Comparison of ENCODE assay signal across 26 mouse cellular contexts in the genomic region with DNA sequence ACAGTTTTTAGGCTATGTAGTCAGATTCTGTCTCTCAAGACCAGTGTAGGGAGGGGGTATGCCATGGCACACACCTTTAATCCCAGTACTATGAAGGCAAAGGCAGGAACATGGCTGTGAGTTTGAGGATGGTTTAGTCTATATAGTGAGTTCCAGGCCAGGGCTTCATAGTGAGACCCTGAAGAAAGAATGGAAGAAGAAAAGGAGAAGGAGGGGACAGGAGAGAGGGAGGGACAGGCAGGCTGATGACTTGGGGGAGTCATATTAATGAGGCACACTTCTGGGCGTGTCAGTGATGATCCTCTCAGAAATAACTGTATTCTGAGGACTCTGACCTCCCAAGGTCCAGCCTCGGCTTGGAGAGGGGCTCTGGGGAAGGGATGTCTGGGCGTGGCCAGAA. TPM values are rescaled to one million over a fixed set of nuclear protein-coding genes. Genes with fewer than 3 reads are reported as not detected.
DNase-seq lines count a peak whose midpoint lies in the region; ATAC-seq and TF ChIP-seq lines count a peak whose summit lies in the region.
"Had no signal": no experiment of that assay in that cellular context is flagged by ENCODE, and none has a peak within 500 bp of the region (broad histone marks: within the 10 kb centered on the region; RNA-seq: fewer than 3 reads in every experiment).

No protein-coding gene starts in this region.

- peaks cover 16% of the 10 kb centered on the region; the same call in 1 of the 2 replicates for H3K4me1 ChIP-seq in megakaryocyte, embryonic 14.5 days
- H3K4me1 ChIP-seq in G1E (ENCODE audit: insufficient read depth, low read depth, low read length) = no peaks in the 10 kb centered on the region

- H3K36me3 ChIP-seq in megakaryocyte, embryonic 14.5 days (replicated peaks; ENCODE audit: low read length) = no peaks in the 10 kb centered on the region
- H3K36me3 ChIP-seq in G1E (replicated peaks) = no peaks in the 10 kb centered on the region
- H3K36me3 ChIP-seq: embryonic facial prominence, embryonic 10.5 days; embryonic facial prominence, embryonic 12.5 days; forebrain, embryonic 15.5 days had no signal

- peak overlapping the region; percentile 2 for H3K4me3 ChIP-seq in megakaryocyte, embryonic 14.5 days (replicated peaks)
- H3K4me3 ChIP-seq in G1E (ENCODE audit: low read depth, low read length) = no peak overlapping the region
- H3K4me3 ChIP-seq: embryonic facial prominence, embryonic 10.5 days; embryonic facial prominence, embryonic 12.5 days; forebrain, embryonic 13.5 days; forebrain, embryonic 15.5 days had no signal

- ATAC-seq in megakaryocyte, adult 5-6 weeks (ENCODE audit: poor library complexity, severe bottlenecking) = no peak
- 0 out of 2 replicates have a peak, but pooled peaks have one; percentile 12 for ATAC-seq in G1E (ENCODE audit: extremely low read depth, insufficient number of reproducible peaks, low FRiP score, poor library complexity, severe bottlenecking)
- ATAC-seq: activated CD4-positive, CD25-positive, alpha-beta regulatory T cell, adult 4 months; CD4-positive, CD25-positive, alpha-beta regulatory T cell, adult 4 months; forebrain, embryonic 13.5 days; forebrain, postnatal 0 days; Patski had no signal

- DNase-seq in 3T3-L1 (ENCODE audit: low read depth, low spot score) (peak; percentile 50), G1E (ENCODE audit: low spot score) (peak; percentile 6), adipocyte (ENCODE audit: low spot score) (peak; percentile 54)
- DNase-seq in left cerebral cortex, adult 18-20 months (ENCODE audit: low spot score in 2 of 2) = no peak
- no peak for DNase-seq in layer of hippocampus, adult 9-10 months (ENCODE audit: low spot score)
- DNase-seq in cerebellum, adult 9-10 months = no peak
- DNase-seq: adrenal gland, adult 2 months; adrenal gland, postnatal 10 days; adrenal gland, postnatal 25 days; B cell, adult 2 months; cerebellum, adult 11 months; cerebellum, adult 18-20 months; cerebellum, adult 8-10 months; cerebellum, postnatal 10 days; cerebellum, postnatal 25 days; forebrain, postnatal 0 days had no signal

- peaks cover 20% of the 10 kb centered on the region for H3K9me3 ChIP-seq in megakaryocyte, embryonic 14.5 days
- peaks cover 19% of the 10 kb centered on the region for H3K9me3 ChIP-seq in G1E (replicated peaks)
- H3K9me3 ChIP-seq: embryonic facial prominence, embryonic 10.5 days; embryonic facial prominence, embryonic 12.5 days; forebrain, embryonic 13.5 days; forebrain, embryonic 15.5 days had no signal

- H3K27me3 ChIP-seq in megakaryocyte, embryonic 14.5 days (replicated peaks) = peaks cover 4% of the 10 kb centered on the region
- H3K27me3 ChIP-seq in G1E (ENCODE audit: insufficient read depth, low read length) = no peaks in the 10 kb centered on the region
- H3K27me3 ChIP-seq: CH12.LX; forebrain, embryonic 13.5 days; forebrain, embryonic 15.5 days had no signal

- TF ChIP-seq CTCF in G1E (IDR thresholded peaks at IDR 0.05; ENCODE audit: low read depth, low read length) = no peak

RNA-seq across cellular contexts. Expression of a gene that starts 7.0 kb away (rescaled TPM):
- 2.2 and 22.1 TPM in 2 replicates for polyA plus RNA-seq in megakaryocyte, embryonic 14.5 days (2012; ENCODE audit: insufficient read depth, low replicate concordance)
- total RNA-seq in megakaryocyte, adult 5-6 weeks (2015) = 25.9 and 34.5 TPM in 2 replicates
- 39.5 and 40.5 TPM in 2 replicates for total RNA-seq in megakaryocyte, adult 5-6 weeks (2017)
- total RNA-seq in G1E (2014; fragmentation: Nextera tagmentation) (3.0 and 3.7 TPM in 2 replicates), G1E (2017) (12.3 and 15.0 TPM in 2 replicates)
- 6.3 and 6.7 TPM in 2 replicates for polyA plus RNA-seq in G1E (2012)
- total RNA-seq in left cerebral cortex, adult 18-20 months (2021) = 10 to 100 TPM; 24.5 to 26.3 TPM

RNA-seq across cellular contexts. Expression of a gene that starts 51.8 kb away (rescaled TPM):
- 0.97 and 2.8 TPM in 2 replicates for polyA plus RNA-seq in megakaryocyte, embryonic 14.5 days (2012; ENCODE audit: insufficient read depth, low replicate concordance)
- total RNA-seq in megakaryocyte, adult 5-6 weeks (2015) = 0.43 and 0.74 TPM in 2 replicates
- 1.0 and 1.3 TPM in 2 replicates for total RNA-seq in megakaryocyte, adult 5-6 weeks (2017)
- total RNA-seq in G1E (2014; fragmentation: Nextera tagmentation) = 0.24 and 0.60 TPM in 2 replicates
- total RNA-seq in G1E (2017) = 0.93 and 1.1 TPM in 2 replicates
- 1.2 and 1.4 TPM in 2 replicates for polyA plus RNA-seq in G1E (2012)
- 1 to 10 TPM; 1.5 to 1.7 TPM for total RNA-seq in left cerebral cortex, adult 18-20 months (2021)

Comparison
In these comparisons a context has a peak if more than half of its experiments do, and no peak if none do; other contexts are left out.
1. DNase-seq: peak in 3T3-L1 (single experiment), G1E (single experiment) and adipocyte (single experiment); none in left cerebral cortex, adult 18-20 months (0 of 2), layer of hippocampus, adult 9-10 months (single experiment) and cerebellum, adult 9-10 months (single experiment).